Mouse (Mus musculus) v-Abl transformed pro-B cells (cell line): ENCODE data around the gene Btbd35f12.
"Not testable (repeated sequence)": the region's sequence is repeated elsewhere in the genome, so short reads cannot be mapped to it uniquely, and the experiment has no call there.

ENCODE experiments used
- in situ Hi-C, 2 experiments: fragments of 400-800 bp; cut with MboI; formaldehyde crosslinking; loops; one replicate each; pipeline ENCODE4 v1.15.1; 2025; ENCODE audit not compliant: unreplicated experiment in 2 of 2

Gene Btbd35f12

DNA sequence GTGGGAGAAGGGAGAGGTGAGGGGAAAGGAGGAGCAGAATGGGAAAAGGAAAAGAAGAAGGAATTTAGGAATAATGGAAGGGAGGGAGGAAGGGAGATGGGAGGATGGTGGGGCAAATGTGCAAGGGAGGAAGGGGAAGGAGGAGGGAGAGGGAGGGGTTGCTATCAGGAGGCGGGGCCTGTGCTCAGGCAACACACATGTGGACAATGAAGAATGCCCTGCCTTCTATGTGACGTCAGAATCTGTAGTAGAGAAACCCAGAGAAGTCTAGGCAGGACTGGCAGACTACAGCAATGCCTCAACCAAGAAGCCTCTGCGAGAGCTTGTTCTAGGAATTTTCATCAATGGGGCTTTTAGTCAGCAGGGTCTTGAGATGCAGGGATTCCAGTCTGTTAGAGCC is at the start of gene Btbd35f12:
TSS of gene Btbd35f12 (plus strand) at position 301 of the 400 bp plus-strand sequence.
- in situ Hi-C loops = not testable (repeated sequence)

DNA sequence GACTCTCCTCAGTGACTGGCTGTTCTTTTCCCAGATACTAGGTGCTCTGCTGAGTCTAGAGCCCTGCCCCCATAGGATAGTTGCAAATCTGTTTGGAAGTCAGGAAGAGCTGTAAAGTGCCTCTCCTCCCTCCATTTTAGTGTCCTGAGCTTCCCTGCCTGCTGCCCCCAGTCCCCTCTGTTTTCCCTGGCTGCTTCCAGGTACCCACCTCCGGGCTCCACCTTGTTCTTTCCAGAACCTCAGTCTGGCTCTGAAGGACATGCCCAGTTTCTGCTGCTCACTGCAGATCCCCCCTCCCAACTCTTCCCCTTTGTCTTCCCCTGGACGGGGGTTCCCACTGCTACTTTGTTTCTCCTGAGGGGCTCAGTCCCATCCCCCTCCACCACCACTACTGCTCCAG is 40.1 kb downstream of the Btbd35f12 start:
- in situ Hi-C loops = not testable (repeated sequence)
